Mouse (Mus musculus) spleen, postnatal 10 days (tissue): ENCODE data around the gene Nploc4.

ENCODE experiments used
- DNase-seq, 2 experiments: peaks; one replicate each; pipeline ENCODE4 v3.0.0; 2021 to 2022; ENCODE audit warnings: low spot score in 2 of 2

Nploc4 gene

DNA sequence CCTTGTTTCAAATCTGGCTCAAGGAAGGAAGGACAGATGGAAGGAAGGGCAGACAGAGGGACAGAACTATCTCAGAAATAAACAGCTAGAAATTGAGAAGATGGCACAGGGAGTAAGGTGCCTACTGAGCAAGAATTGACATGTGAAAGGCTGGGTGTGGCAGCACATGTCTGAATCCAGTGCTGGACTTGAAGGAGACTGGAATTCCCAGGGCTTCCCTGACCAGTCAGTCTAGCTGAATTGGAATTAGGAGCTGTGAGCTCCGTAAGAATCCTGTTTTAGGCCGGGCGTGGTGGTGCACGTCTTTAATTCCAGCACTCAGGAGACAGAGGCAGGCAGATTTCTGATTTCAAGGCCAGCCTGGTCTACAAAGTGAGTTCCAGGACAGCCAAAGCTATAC lies 95.8 kb downstream of the Nploc4 start:
- DNase-seq = no peak

DNA sequence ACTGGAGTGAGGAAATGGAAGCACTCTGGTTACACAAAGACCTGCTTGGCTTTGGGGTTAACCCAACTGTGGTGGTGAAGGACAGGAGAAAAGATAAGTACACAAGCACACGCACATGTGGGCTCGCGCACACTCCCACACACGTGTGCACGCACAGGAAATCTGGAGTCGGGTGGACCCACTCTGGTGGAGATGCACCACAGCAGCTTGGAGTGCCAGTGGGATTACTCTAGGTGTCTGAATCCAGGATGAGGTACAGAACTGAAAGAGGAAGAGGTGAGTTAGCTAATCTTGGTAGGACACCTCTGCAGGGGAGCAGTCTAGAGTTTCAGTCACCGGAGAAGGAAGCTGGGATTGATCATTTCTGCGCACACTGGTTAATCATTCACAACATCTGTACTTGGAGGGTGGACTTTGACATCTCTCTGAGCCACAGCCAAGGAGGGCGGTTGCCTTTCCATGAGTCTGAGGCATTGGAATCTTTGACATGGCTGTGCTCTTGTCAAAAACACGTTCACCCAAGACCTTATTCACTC lies 97.5 kb downstream of the Nploc4 start:
- no peak for DNase-seq

DNA sequence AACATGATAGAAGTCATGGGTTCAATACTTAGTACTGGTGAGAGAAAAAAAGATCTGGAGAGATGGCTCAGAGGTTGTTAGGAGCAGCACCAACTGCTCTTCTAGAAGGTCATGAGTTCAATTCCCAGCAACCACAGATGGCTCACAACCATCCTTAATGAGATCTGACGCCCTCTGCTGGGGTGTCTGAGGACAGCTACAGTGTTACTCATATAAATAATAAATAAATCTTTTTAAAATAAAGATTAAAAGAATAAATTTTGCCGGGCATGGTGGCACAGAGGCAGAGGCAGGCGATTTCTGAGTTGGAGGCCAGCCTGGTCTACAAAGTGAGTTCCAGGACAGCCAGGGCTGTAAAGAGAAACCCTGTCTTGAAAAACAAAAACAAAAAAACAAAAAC lies 98.7 kb downstream of the Nploc4 start:
- no peak for DNase-seq

DNA sequence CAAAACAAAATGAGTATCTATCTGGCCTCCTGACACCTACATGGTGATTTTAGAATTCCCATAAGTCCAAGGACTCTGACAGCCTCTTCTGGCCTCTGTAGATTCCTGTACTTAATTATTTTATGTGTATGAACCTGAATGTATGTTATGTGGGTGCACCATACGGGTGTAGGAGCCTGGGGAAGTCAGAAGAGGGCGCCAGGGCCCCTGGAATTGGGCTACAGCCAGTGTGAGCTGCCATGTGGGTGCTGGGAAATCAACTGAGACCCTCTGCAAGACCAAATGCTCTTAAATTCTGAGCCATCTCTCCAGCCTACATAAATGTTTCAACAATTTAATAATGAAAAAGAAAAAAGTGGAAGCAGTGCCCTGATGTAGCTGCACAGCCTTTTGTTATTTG lies 100.1 kb downstream of the Nploc4 start:
- no peak for DNase-seq

DNA sequence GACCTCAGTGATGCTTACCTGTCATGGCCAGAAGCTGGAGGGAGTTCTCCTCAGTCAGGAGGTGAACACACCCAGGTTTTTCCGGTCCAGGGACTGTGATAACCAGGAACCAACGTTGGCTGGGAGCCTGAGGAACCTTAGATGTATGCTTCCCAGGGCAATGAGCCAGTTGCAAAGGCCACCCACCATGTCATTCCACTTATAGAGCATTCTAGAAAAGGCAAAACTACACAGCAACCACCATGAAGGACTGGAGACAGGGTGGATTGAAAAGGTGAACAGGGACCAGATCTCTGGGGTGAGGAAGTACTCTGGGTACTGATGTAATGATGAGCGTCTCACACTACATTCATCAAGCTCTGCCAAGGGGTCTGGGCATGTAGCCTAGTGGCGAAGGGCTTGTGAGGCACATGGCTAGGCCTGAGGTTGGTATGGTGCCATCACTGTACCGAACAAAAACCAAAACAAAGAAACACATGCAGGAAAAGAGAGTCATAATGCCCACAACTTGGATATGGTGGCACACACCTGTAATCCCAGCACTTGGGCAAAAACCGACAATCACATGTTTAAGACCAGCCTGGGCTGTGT lies 102.0 kb downstream of the Nploc4 start:
- DNase-seq = no peak
